Mouse (Mus musculus) liver, adult 2 months (tissue): Measurements from ENCODE around the gene Nsmce1. TPM values are rescaled to one million over a fixed set of nuclear protein-coding genes. Genes with fewer than 3 reads are reported as not detected.

Source experiments
- DNase-seq: peaks from one replicate; pipeline ENCODE4 v3.0.0-alpha.2; 2011; ENCODE audit warnings: low read depth, low spot score; ENCODE audit errors: extremely low read depth
- H3K27ac ChIP-seq: fragments of 200-500 bp; replicated peaks from 2 replicates; pipeline ENCODE4 v1.5.1; 2012; ENCODE audit warnings: low read depth, mild to moderate bottlenecking, control low read depth, inconsistent platforms, low read length; ENCODE audit not compliant: insufficient read depth
- H3K27me3 ChIP-seq: fragments of 200-500 bp; 2 replicates; pipeline ENCODE4 v1.6.1; 2012; ENCODE audit warnings: mild to moderate bottlenecking, moderate library complexity, low read length, inconsistent platforms; ENCODE audit not compliant: control insufficient read depth, insufficient read depth
- H3K36me3 ChIP-seq: fragments of 200-500 bp; 2 replicates; pipeline ENCODE4 v1.6.1; 2012; ENCODE audit warnings: low read length, inconsistent platforms; ENCODE audit not compliant: control insufficient read depth, insufficient read depth
- H3K4me1 ChIP-seq: fragments of 200-500 bp; 2 replicates; pipeline ENCODE4 v1.6.1; 2011; ENCODE audit warnings: low read length; ENCODE audit not compliant: control insufficient read depth, insufficient read depth
- H3K4me3 ChIP-seq: fragments of 200-500 bp; 2 replicates; pipeline ENCODE4 v1.5.1; 2011; ENCODE audit warnings: low read depth, mild to moderate bottlenecking, control low read depth, low read length, moderate library complexity; ENCODE audit not compliant: insufficient read depth
- H3K79me2 ChIP-seq: fragments of 200-500 bp; 2 replicates; pipeline ENCODE4 v1.6.1; 2012; ENCODE audit warnings: inconsistent platforms, mild to moderate bottlenecking, low read length, moderate library complexity; ENCODE audit not compliant: control insufficient read depth, insufficient read depth
- H3K9ac ChIP-seq: fragments of 200-500 bp; 2 replicates; pipeline ENCODE4 v1.6.1; 2012; ENCODE audit warnings: low read depth, mild to moderate bottlenecking, control low read depth, inconsistent platforms, low read length
- CTCF ChIP-seq: fragments of 200-500 bp; IDR thresholded peaks from 2 replicates; pipeline ENCODE4 v1.5.1; 2011; ENCODE audit warnings: low read depth, low read length, control low read depth
- POLR2A ChIP-seq: fragments of 200-500 bp; IDR thresholded peaks from 2 replicates; pipeline ENCODE4 v1.6.1; 2011; ENCODE audit warnings: low read length, control low read depth; ENCODE audit not compliant: insufficient read depth; ENCODE audit errors: extremely low read depth
- WGBS: fragments of 180-500 bp; shearing (Covaris S2); methylation state at CpG from one replicate; pipeline ENCODE4 v1.1.7; 2018; 5-methylcytosine and 5-hydroxymethylcytosine counted together
- polyA plus RNA-seq: library from polyadenylated mRNA; depleted of rRNA; stranded (reverse); fragments of >200 nt; gene quantifications from 2 replicates; pipeline ENCODE4 v1.2.3, GENCODE M21; 2012
- total RNA-seq: library from RNA; depleted of rRNA; stranded (reverse); fragments of >200 nt; gene quantifications from 2 replicates; pipeline ENCODE4 v1.2.3, GENCODE M21; 2014

The Nsmce1 gene
- total and polyA plus RNA-seq, 2 experiments = 19.3 to 19.9 TPM

- Histone ChIP-seq H3K9ac (no peak overlapping the region), H3K36me3 (no peaks in the 10 kb centered on the region; the same call in 1 of the 2 replicates), H3K4me1 (0 out of 2 replicates have a peak, but pooled peaks cover 1% of the 10 kb centered on the region), H3K79me2 (no peaks in the 10 kb centered on the region), H3K4me3 (no peak overlapping the region), H3K27me3 (no peaks in the 10 kb centered on the region), H3K27ac (no peak overlapping the region; the same call in 1 of the 2 replicates)
- peak; percentile 48 for DNase-seq
- TF ChIP-seq CTCF = no peak
- TF ChIP-seq POLR2A = no peak
- WGBS = 76% methylated on average over 7 of the region's 7 CpGs
Measured at GRCm38 (mm10) chr7:125478391-125478984, 12.9 kb downstream of the Nsmce1 start.

- no peaks in the 10 kb centered on the region for H3K27me3 ChIP-seq
- peaks cover 3% of the 10 kb centered on the region; the same call in 1 of the 2 replicates for H3K4me1 ChIP-seq
- no peak for DNase-seq
- 85% methylated on average over 11 of the region's 11 CpGs for WGBS
- TF ChIP-seq CTCF (no peak), POLR2A (no peak)
- no peak overlapping the region for H3K9ac ChIP-seq
- H3K27ac ChIP-seq = no peak overlapping the region
- no peak overlapping the region for H3K4me3 ChIP-seq
- H3K79me2 ChIP-seq = no peaks in the 10 kb centered on the region
- H3K36me3 ChIP-seq = no peaks in the 10 kb centered on the region
Measured at GRCm38 (mm10) chr7:125475601-125476251, 15.7 kb downstream of the Nsmce1 start.

GRCm38 (mm10) chr7:125474535-125474934, 16.9 kb downstream of the Nsmce1 start:
- no peaks in the 10 kb centered on the region for H3K79me2 ChIP-seq
- no peak overlapping the region for H3K27ac ChIP-seq
- H3K27me3 ChIP-seq = no peaks in the 10 kb centered on the region
- no peak overlapping the region for H3K4me3 ChIP-seq
- TF ChIP-seq POLR2A (no peak), CTCF (no peak)
- no peaks in the 10 kb centered on the region for H3K36me3 ChIP-seq
- 85% methylated on average over 4 of the region's 4 CpGs for WGBS
- DNase-seq = no peak
- H3K9ac ChIP-seq = no peak overlapping the region
- peaks cover 3% of the 10 kb centered on the region; the same call in 1 of the 2 replicates for H3K4me1 ChIP-seq

GRCm38 (mm10) chr7:125471991-125472741, 19.2 kb downstream of the Nsmce1 start:
- DNase-seq = peak; percentile 45
- Histone ChIP-seq H3K4me1 (peaks cover 3% of the 10 kb centered on the region; the same call in 1 of the 2 replicates), H3K79me2 (no peaks in the 10 kb centered on the region), H3K27ac (peak overlapping the region; percentile 61), H3K36me3 (no peaks in the 10 kb centered on the region), H3K9ac (peak overlapping the region; percentile 8; the same call in 1 of the 2 replicates), H3K4me3 (no peak overlapping the region), H3K27me3 (no peaks in the 10 kb centered on the region)
- TF ChIP-seq CTCF (peak; percentile 86), POLR2A (no peak)
- 36% methylated on average over 13 of the region's 13 CpGs for WGBS

- H3K9ac ChIP-seq = no peak overlapping the region
- TF ChIP-seq CTCF = no peak
- no peak for TF ChIP-seq POLR2A
Measured at GRCm38 (mm10) chr7:125470901-125471300, 20.5 kb downstream of the Nsmce1 start.

More at GRCm38 (mm10) chr7:125470901-125471300, 20.5 kb downstream of the Nsmce1 start:
- DNase-seq = no peak
- Histone ChIP-seq H3K36me3 (no peaks in the 10 kb centered on the region), H3K27me3 (no peaks in the 10 kb centered on the region), H3K79me2 (no peaks in the 10 kb centered on the region), H3K4me3 (no peak overlapping the region), H3K27ac (no peak overlapping the region), H3K4me1 (peaks cover 3% of the 10 kb centered on the region; the same call in 1 of the 2 replicates)
- WGBS = over 99% methylated on average over 4 of the region's 4 CpGs
